Mouse (Mus musculus) thymus, adult 2 months (tissue): ENCODE measurements at regions not wholly inside any gene's neighbourhood (a gene's known extent, or its start where the extent isn't known, plus 50 kb on each side); places are given as distances from the start of the nearest gene placed in this dataset.

Source experiments
- DNase-seq: peaks from one replicate; pipeline ENCODE4 v3.0.0; 2021
- H3K27ac ChIP-seq: fragments of 200-500 bp; 2 replicates; pipeline ENCODE4 v1.5.1; 2012; ENCODE audit warnings: low read length, control low read depth; ENCODE audit not compliant: control insufficient read depth, insufficient read depth
- H3K27me3 ChIP-seq: fragments of 200-500 bp; 2 replicates; pipeline ENCODE4 v1.6.1; 2012; ENCODE audit warnings: mild to moderate bottlenecking, low read length, moderate library complexity, mixed read lengths; ENCODE audit not compliant: control insufficient read depth, insufficient read depth
- H3K36me3 ChIP-seq: fragments of 200-500 bp; 2 replicates; pipeline ENCODE4 v1.6.1; 2012; ENCODE audit warnings: mild to moderate bottlenecking, low read length, moderate library complexity; ENCODE audit not compliant: control insufficient read depth, insufficient read depth
- H3K4me1 ChIP-seq: fragments of 200-500 bp; replicated peaks from 2 replicates; pipeline ENCODE4 v1.6.1; 2012; ENCODE audit warnings: low read length; ENCODE audit not compliant: control insufficient read depth, insufficient read depth
- H3K4me3 ChIP-seq: fragments of 200-500 bp; 2 replicates; pipeline ENCODE4 v1.5.1; 2012; ENCODE audit warnings: mild to moderate bottlenecking, low read length, control low read depth, moderate library complexity; ENCODE audit not compliant: control insufficient read depth, insufficient read depth
- CTCF ChIP-seq: fragments of 200-500 bp; IDR thresholded peaks from 2 replicates; pipeline ENCODE4 v1.5.1; 2012; ENCODE audit warnings: mild to moderate bottlenecking, control low read depth, low read length, moderate library complexity, borderline replicate concordance; ENCODE audit not compliant: control insufficient read depth, poor library complexity, insufficient read depth; ENCODE audit errors: extremely low read depth
- POLR2A ChIP-seq: fragments of 200-500 bp; IDR thresholded peaks from 2 replicates; pipeline ENCODE4 v1.6.1; 2012; ENCODE audit warnings: mild to moderate bottlenecking, low read length, control low read depth, moderate library complexity; ENCODE audit not compliant: control insufficient read depth, poor library complexity, insufficient read depth; ENCODE audit errors: extremely low read depth
- WGBS: fragments of 180-500 bp; shearing (Covaris S2); methylation state at CpG from one replicate; pipeline ENCODE4 v1.1.7; 2018; 5-methylcytosine and 5-hydroxymethylcytosine counted together

- Histone ChIP-seq H3K4me3 (no peak overlapping the region), H3K27ac (no peak overlapping the region), H3K27me3 (no peaks in the 10 kb centered on the region), H3K36me3 (no peaks in the 10 kb centered on the region), H3K4me1 (no peaks in the 10 kb centered on the region)
- DNase-seq = no peak
- WGBS = 22% methylated on average over 2 of the region's 2 CpGs
- TF ChIP-seq POLR2A (no peak), CTCF (no peak)
These were observed 62.0 kb upstream of the Tmem189 start for GRCm38 (mm10) chr2:167751585-167751984.

- Histone ChIP-seq H3K4me3 (no peak overlapping the region), H3K4me1 (no peaks in the 10 kb centered on the region), H3K36me3 (no peaks in the 10 kb centered on the region), H3K27ac (no peak overlapping the region), H3K27me3 (no peaks in the 10 kb centered on the region)
- 89% methylated on average over 6 of the region's 6 CpGs for WGBS
- no peak for DNase-seq
- TF ChIP-seq POLR2A (no peak), CTCF (no peak)
These were observed 58.7 kb upstream of the Tmem189 start for GRCm38 (mm10) chr2:167748297-167748696.

- no peaks in the 10 kb centered on the region for H3K27me3 ChIP-seq
- 93% methylated on average over 13 of the region's 13 CpGs for WGBS
- DNase-seq = no peak
- no peaks in the 10 kb centered on the region for H3K4me1 ChIP-seq
- H3K4me3 ChIP-seq = no peak overlapping the region
- no peak for TF ChIP-seq POLR2A
- TF ChIP-seq CTCF = no peak
- H3K36me3 ChIP-seq = no peaks in the 10 kb centered on the region
- H3K27ac ChIP-seq = no peak overlapping the region
These were observed 57.7 kb upstream of the Tmem189 start for GRCm38 (mm10) chr2:167747164-167747843.

- H3K27ac ChIP-seq = no peak overlapping the region
- H3K27me3 ChIP-seq = no peaks in the 10 kb centered on the region
- TF ChIP-seq CTCF = no peak
- TF ChIP-seq POLR2A = no peak
- H3K4me1 ChIP-seq = no peaks in the 10 kb centered on the region
- WGBS = 95% methylated on average over 4 of the region's 4 CpGs
- H3K36me3 ChIP-seq = no peaks in the 10 kb centered on the region
- no peak overlapping the region for H3K4me3 ChIP-seq
- no peak for DNase-seq
These were observed 56.7 kb upstream of the Tmem189 start for GRCm38 (mm10) chr2:167746344-167746743.

- TF ChIP-seq POLR2A = no peak
- TF ChIP-seq CTCF = no peak
- H3K27me3 ChIP-seq = no peaks in the 10 kb centered on the region
- no peaks in the 10 kb centered on the region for H3K4me1 ChIP-seq
- no peaks in the 10 kb centered on the region for H3K36me3 ChIP-seq
- WGBS = 95% methylated on average over 6 of the region's 6 CpGs
- H3K27ac ChIP-seq = no peak overlapping the region
- H3K4me3 ChIP-seq = no peak overlapping the region
- no peak for DNase-seq
These were observed 55.8 kb upstream of the Tmem189 start for GRCm38 (mm10) chr2:167745409-167745808.

GRCm38 (mm10) chr2:167744080-167744479 is 54.5 kb upstream of the Tmem189 start:
- Histone ChIP-seq H3K4me3 (no peak overlapping the region), H3K36me3 (no peaks in the 10 kb centered on the region), H3K27ac (no peak overlapping the region), H3K27me3 (no peaks in the 10 kb centered on the region), H3K4me1 (no peaks in the 10 kb centered on the region)
- no peak for DNase-seq
- no peak for TF ChIP-seq CTCF
- TF ChIP-seq POLR2A = no peak
- WGBS = 94% methylated on average over 1 of the region's 1 CpGs

- WGBS = 43% methylated on average over 6 of the region's 6 CpGs
- DNase-seq = no peak
- Histone ChIP-seq H3K27ac (no peak overlapping the region), H3K36me3 (no peaks in the 10 kb centered on the region), H3K4me1 (no peaks in the 10 kb centered on the region), H3K4me3 (no peak overlapping the region), H3K27me3 (no peaks in the 10 kb centered on the region)
- no peak for TF ChIP-seq POLR2A
- TF ChIP-seq CTCF = no peak
These were observed 52.9 kb upstream of the Tmem189 start for GRCm38 (mm10) chr2:167742479-167742878.
